Mouse (Mus musculus): ENCODE data around the gene Bzw1.
A peak's percentile ranks its signal among the peaks of the same experiment; 100 is the strongest.

Bzw1 gene

DNA sequence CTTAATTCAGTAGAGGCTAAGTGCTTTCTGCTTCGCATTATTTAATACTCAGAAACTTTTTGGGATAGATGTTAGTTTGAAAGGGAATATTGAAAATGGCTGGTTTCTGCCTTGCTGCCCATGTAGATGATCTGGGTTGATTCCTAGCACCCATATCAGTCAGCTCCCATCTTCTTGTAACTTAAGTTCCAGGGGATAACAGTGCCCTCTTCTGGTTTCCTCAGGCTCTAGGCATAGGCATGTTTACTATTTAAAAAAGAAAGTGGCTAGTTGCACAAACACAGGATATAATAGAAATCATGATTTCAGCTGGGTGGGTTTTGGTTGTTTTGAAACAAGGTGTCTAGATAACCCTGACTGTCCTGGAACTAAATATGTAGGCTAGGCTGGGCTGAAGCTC, 3.5 kb downstream of the Bzw1 start:
- peak; percentile 36 for DNase-seq (ENCODE audit: low read depth)

DNA sequence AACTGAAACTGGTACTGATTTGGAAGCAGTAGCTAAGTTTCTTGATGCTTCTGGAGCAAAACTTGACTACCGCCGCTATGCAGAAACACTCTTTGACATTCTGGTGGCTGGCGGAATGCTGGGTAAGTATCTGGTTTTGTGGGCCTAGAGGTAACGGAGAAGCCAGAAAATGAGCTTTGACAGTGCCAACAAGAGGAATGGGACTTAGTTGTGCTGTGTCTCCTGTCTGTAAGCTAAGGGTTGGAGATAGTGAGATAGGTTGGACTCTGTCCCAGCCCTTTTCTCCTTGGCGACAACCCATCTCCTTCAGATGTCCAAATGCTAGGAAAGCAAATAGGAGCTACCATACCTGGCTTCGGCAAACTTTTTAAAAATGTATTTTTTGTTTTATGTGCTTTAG, 5.0 kb downstream of the Bzw1 start:
- no peak for DNase-seq (ENCODE audit: low read depth)

DNA sequence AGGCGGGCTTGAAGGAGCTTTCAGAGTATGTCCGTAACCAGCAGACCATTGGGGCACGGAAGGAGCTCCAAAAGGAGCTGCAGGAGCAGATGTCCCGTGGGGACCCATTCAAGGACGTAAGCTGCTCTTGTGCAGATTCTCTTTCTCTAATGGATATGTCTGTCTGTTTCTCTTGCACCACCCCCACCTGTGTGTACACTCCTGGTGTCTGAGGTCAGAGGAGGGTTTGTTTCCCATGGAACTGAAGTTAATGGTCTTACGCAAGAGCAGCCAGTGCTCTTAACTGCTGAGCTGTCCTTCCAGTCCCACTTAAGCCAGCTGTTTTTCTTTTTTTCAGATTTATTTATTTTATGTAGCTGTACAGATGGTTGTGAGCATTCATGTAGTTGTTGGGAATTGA, 8.7 kb downstream of the Bzw1 start:
- DNase-seq (ENCODE audit: low read depth): peak; percentile 1

- no peak for DNase-seq (ENCODE audit: low read depth)
These were observed 11.0 kb downstream of the Bzw1 start for GRCm38 (mm10) chr1:58403745-58404144.

DNA sequence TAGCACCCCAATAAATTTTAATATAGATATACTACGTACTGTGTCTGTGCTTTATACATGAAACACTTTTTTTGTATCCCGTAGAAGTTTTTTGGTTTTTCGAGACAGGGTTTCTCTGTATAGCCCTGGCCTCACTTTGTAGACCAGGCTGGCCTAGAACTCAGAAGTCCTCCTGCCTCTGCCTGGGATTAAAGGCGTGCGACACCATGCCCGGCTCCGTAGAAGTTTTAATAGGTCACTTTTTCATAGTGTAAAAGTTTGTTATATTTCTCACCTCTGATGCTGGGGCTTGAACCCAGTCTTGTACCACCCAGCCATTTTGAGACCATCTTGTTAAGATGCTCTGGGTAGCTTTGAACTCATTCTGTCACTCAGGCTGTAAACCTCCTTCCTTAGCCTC, 14.6 kb downstream of the Bzw1 start:
- no peak for DNase-seq (ENCODE audit: low read depth)

GRCm38 (mm10) chr1:58408141-58408540, 15.4 kb downstream of the Bzw1 start:
- DNase-seq (ENCODE audit: low read depth): peak; percentile 39

- peak; percentile 38 for DNase-seq (ENCODE audit: low read depth)
These were observed 17.0 kb downstream of the Bzw1 start for GRCm38 (mm10) chr1:58409553-58410197.

DNA sequence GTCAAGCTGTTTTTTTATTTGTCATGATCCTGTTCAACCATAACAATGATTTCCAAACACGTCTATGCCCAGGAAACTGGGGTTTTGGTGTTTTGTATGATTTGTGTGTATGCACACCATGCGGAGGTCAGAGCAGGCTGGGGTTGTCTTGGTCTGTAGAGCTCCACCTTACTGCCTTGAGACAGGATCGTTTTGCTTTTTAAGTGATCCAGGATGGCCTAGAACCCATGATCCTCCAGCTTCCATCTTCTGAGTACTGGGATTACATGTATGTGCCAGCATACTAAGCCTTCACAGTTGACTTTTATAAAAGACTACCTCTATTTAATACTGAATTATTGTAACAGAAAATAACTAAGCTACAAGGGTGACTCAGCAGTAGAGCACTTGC, 17.5 kb downstream of the Bzw1 start:
- peak; percentile 39 for DNase-seq (ENCODE audit: low read depth)

- peak; percentile 37 for DNase-seq (ENCODE audit: low read depth)
These were observed 18.1 kb downstream of the Bzw1 start for GRCm38 (mm10) chr1:58410776-58411175.

- DNase-seq (ENCODE audit: low read depth): peak; percentile 63
These were observed 22.7 kb downstream of the Bzw1 start for GRCm38 (mm10) chr1:58415442-58415841.

- no peak for DNase-seq (ENCODE audit: low read depth)
These were observed 23.4 kb downstream of the Bzw1 start for GRCm38 (mm10) chr1:58416048-58416447.

GRCm38 (mm10) chr1:58420032-58420431, 27.3 kb downstream of the Bzw1 start:
- peak; percentile 36 for DNase-seq (ENCODE audit: low read depth)

GRCm38 (mm10) chr1:58420961-58421360, 28.3 kb downstream of the Bzw1 start:
- DNase-seq (ENCODE audit: low read depth): peak; percentile 62

GRCm38 (mm10) chr1:58422879-58423278, 30.2 kb downstream of the Bzw1 start:
- DNase-seq (ENCODE audit: low read depth): peak; percentile 90

- peak; percentile 97 for DNase-seq (ENCODE audit: low read depth)
These were observed 30.9 kb downstream of the Bzw1 start, which contains the start of gene Clk1 for GRCm38 (mm10) chr1:58423371-58424248. Gene Clk1, minus strand, starts transcription at chr1:58424066.

- peak; percentile 28 for DNase-seq (ENCODE audit: low read depth)
These were observed 31.9 kb downstream of the Bzw1 start for GRCm38 (mm10) chr1:58424551-58424950.

DNA sequence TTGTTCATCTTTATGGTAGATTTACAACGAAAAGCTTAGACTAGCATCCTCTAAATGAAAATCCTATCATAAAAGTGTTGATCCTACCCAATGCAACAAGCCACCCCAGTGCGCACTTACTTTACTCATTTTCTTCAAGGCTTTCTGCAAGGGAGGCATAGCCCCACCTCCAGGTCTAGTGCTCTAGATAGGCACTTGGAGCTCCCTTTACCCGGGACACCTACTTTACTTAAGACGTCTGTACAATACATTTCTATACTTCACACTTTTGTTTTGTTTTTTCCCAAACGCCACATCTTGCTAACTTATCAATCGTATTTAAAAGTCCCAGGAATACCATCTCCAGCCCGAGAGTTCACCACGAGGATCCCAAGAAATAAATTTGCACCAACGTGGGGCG, 52.0 kb downstream of the Bzw1 start:
- no peak for DNase-seq (ENCODE audit: low read depth)

DNA sequence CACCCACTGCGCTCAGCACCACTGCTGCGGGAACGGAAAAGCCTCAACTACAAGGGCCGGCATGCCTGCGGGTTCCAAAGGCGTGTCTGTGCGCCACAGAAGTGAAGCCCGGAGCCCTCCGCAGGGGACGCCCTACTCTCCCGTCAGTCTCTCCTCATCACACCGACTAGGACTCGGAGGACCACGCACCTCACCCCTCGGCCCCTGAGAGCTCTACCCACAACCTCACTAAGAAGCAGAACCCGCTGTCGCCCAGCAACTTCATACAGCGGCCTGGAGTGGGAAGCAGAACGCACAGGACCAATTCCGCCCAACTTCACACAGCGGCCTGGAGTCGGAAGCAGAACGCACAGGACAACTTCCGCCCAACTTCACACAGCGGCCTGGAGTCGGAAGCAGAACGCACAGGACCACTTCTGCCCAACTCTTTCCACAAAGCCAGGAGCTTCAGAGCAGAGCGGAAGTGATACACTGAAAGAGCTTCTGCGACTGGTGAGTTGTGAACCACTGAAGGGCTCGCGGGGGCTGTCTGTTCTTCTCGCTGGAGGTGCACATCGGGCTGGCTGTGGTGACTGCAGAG, 52.5 kb downstream of the Bzw1 start, which contains the start of the genes Nif3l1 and Ppil3:
Gene Nif3l1 (plus strand): TSS at position 9 of the 580 bp plus-strand sequence.
Gene Ppil3 (minus strand): TSS at position 344 of the 580 bp plus-strand sequence.
- DNase-seq (ENCODE audit: low read depth): peak; percentile 88

- DNase-seq (ENCODE audit: low read depth): peak; percentile 56
These were observed 53.2 kb downstream of the Bzw1 start for GRCm38 (mm10) chr1:58445861-58446260.

DNA sequence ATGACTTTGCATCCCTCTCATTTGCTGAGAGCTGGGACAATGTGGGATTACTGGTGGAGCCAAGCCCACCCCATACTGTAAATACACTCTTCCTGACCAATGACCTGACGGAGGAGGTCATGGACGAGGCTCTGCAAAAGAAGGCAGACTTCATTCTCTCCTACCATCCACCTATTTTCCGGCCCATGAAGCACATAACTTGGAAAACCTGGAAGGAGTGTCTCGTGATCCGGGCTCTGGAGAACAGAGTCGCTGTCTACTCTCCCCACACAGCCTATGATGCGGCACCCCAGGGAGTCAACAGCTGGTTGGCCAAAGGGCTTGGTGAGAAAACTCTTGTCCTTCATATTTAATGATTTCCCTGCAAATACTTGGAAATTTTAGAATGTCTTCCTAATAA, 55.1 kb downstream of the Bzw1 start:
- no peak for DNase-seq (ENCODE audit: low read depth)

DNA sequence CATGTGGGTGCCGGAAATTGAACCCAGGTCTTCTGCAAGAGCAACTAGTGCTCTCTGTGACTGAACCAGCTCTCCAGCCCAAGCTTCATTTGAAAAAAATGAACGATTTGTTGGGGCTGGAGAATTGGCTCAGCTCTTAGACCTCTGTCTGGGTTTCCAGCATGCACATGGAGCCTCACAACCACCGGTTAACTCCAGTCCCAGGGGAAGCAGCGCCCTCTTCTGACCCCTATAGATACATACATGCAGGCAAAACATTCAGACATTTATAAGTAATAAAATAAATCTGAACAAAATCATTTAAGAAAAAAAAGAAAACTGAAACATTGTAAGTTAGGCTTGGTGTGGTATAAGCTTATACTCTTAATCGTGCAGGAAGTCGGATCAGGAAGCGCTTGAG, 55.7 kb downstream of the Bzw1 start:
- DNase-seq (ENCODE audit: low read depth): no peak

DNA sequence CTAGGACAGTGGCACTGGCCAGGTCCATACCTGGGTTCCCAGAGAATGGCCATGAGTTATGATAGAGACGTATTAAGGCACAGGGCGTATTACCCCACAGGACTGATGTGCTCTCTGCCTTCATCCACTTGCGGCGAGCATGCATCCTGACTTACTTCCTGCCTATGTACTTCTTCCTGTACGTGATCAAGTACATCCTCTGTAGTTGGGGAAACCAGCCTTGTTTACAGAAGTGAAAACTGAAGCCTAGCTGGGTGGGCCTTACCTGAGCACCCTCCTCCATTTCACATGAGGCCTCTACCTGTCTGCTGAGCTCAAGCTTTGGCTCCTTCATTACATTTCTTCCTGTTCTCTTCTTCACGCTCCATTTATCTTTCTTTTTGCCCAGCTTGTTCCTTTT, 61.6 kb downstream of the Bzw1 start:
- peak; percentile 80 for DNase-seq (ENCODE audit: low read depth)
